Mouse (Mus musculus) MEL (cell line): ENCODE results near the gene Rtraf. TPM values are rescaled to one million over a fixed set of nuclear protein-coding genes. Genes with fewer than 3 reads are reported as not detected.

ENCODE experiments used
- DNase-seq: peaks from one replicate; pipeline ENCODE4 v3.0.0; 2011; ENCODE audit warnings: low read depth, low spot score
- H3K27ac ChIP-seq: 2 replicates; pipeline ENCODE4 v1.5.1; 2012; ENCODE audit warnings: low read depth, mild to moderate bottlenecking, control low read depth, low read length, moderate library complexity; ENCODE audit not compliant: control insufficient read depth
- H3K27me3 ChIP-seq, 2 experiments: fragments of 150-350 bp in 1 of 2; sonication (generic) in 1 of 2; 2 replicates each; pipeline ENCODE4 v1.6.1; 2012; ENCODE audit warnings: low read length in 2 of 2, mild to moderate bottlenecking in 2 of 2, improper control_type of control experiment in 1 of 2, moderate library complexity in 1 of 2; ENCODE audit not compliant: insufficient read depth in 2 of 2, control insufficient read depth in 1 of 2
- H3K36me3 ChIP-seq, 2 experiments: 2 replicates each; pipeline ENCODE4 v1.6.1; 2012 to 2014; ENCODE audit warnings: low read length in 2 of 2, improper control_type of control experiment in 1 of 2, inconsistent platforms in 1 of 2, mild to moderate bottlenecking in 1 of 2; ENCODE audit not compliant: insufficient read depth in 2 of 2, control insufficient read depth in 1 of 2
- H3K4me1 ChIP-seq, 2 experiments: fragments of 150-350 bp in 1 of 2; sonication (generic) in 1 of 2; 2 replicates each; pipeline ENCODE4 v1.6.1; 2012; ENCODE audit warnings: low read length in 2 of 2, improper control_type of control experiment in 1 of 2, mild to moderate bottlenecking in 1 of 2; ENCODE audit not compliant: insufficient read depth in 2 of 2, control insufficient read depth in 1 of 2
- H3K4me3 ChIP-seq, 2 experiments: fragments of 150-350 bp in 1 of 2; sonication (generic) in 1 of 2; 2 replicates each; pipeline ENCODE4 v1.5.1; 2012; ENCODE audit warnings: low read depth in 2 of 2, low read length in 2 of 2, mild to moderate bottlenecking in 2 of 2, moderate library complexity in 2 of 2, control low read depth in 1 of 2, improper control_type of control experiment in 1 of 2; ENCODE audit not compliant: control insufficient read depth in 1 of 2, insufficient read depth in 1 of 2
- H3K79me2 ChIP-seq: 2 replicates; pipeline ENCODE4 v1.6.1; 2012; ENCODE audit warnings: mild to moderate bottlenecking, low read length, moderate library complexity; ENCODE audit not compliant: control insufficient read depth, poor library complexity, insufficient read depth
- H3K9ac ChIP-seq: 2 replicates; pipeline ENCODE4 v1.6.1; 2012; ENCODE audit warnings: low read depth, mild to moderate bottlenecking, control low read depth, low read length, moderate library complexity; ENCODE audit not compliant: control insufficient read depth, poor library complexity, severe bottlenecking
- H3K9me3 ChIP-seq: fragments of 150-350 bp; sonication (generic); replicated peaks from 2 replicates; pipeline ENCODE4 v1.6.1; 2012; ENCODE audit warnings: mild to moderate bottlenecking, low read length, improper control_type of control experiment, moderate library complexity; ENCODE audit not compliant: insufficient read depth
- BHLHE40 ChIP-seq: IDR thresholded peaks from 2 replicates; pipeline ENCODE4 v1.6.1; 2012; ENCODE audit warnings: low read depth, mild to moderate bottlenecking, inconsistent platforms, low read length, improper control_type of control experiment, borderline replicate concordance
- CHD1 ChIP-seq: IDR thresholded peaks from 2 replicates; pipeline ENCODE4 v1.6.1; 2012; ENCODE audit warnings: low read depth, mild to moderate bottlenecking, inconsistent platforms, low read length, improper control_type of control experiment
- CHD2 ChIP-seq: IDR thresholded peaks from 2 replicates; pipeline ENCODE4 v1.6.1; 2011; ENCODE audit warnings: low read length, improper control_type of control experiment
- CTCF ChIP-seq, 3 experiments: IDR thresholded peaks in 2 of 3; conservative IDR thresholded peaks in 1 of 3; 2 replicates each; pipeline ENCODE4 v1.5.1; 2011 to 2012; ENCODE audit warnings: low read length in 3 of 3, low read depth in 2 of 3, mild to moderate bottlenecking in 2 of 3, improper control_type of control experiment in 1 of 3, inconsistent platforms in 1 of 3, mixed read lengths in 1 of 3, moderate library complexity in 1 of 3; ENCODE audit not compliant: control insufficient read depth in 1 of 3, insufficient read depth in 1 of 3, poor library complexity in 1 of 3, severe bottlenecking in 1 of 3
- E2F4 ChIP-seq: IDR thresholded peaks from 2 replicates; pipeline ENCODE4 v1.6.1; 2011; ENCODE audit warnings: low read depth, low read length, improper control_type of control experiment, borderline replicate concordance
- EP300 ChIP-seq, 2 experiments: IDR thresholded peaks; 2 replicates each; pipeline ENCODE4 v1.6.1; 2011; ENCODE audit warnings: improper control_type of control experiment in 2 of 2, low read length in 2 of 2, low read depth in 1 of 2, mild to moderate bottlenecking in 1 of 2
- ETS1 ChIP-seq: IDR thresholded peaks from 2 replicates; pipeline ENCODE4 v1.6.1; 2012; ENCODE audit warnings: low read depth, mild to moderate bottlenecking, inconsistent platforms, low read length, improper control_type of control experiment, moderate library complexity
- GABPA ChIP-seq: IDR thresholded peaks from 2 replicates; pipeline ENCODE4 v1.6.1; 2012; ENCODE audit warnings: low read depth, mild to moderate bottlenecking, inconsistent platforms, low read length, improper control_type of control experiment, moderate library complexity
- GATA1 ChIP-seq: IDR thresholded peaks from 2 replicates; pipeline ENCODE4 v1.6.1; 2011; ENCODE audit warnings: low read depth, low read length, improper control_type of control experiment
- MAZ ChIP-seq: IDR thresholded peaks from 2 replicates; pipeline ENCODE4 v1.6.1; 2012; ENCODE audit warnings: low read depth, mild to moderate bottlenecking, inconsistent platforms, low read length, improper control_type of control experiment
- NELFE ChIP-seq: IDR thresholded peaks from 2 replicates; pipeline ENCODE4 v1.6.1; 2011; ENCODE audit warnings: low read depth, low read length, improper control_type of control experiment
- NRF1 ChIP-seq: IDR thresholded peaks from 2 replicates; pipeline ENCODE4 v1.6.1; 2014; ENCODE audit warnings: low read depth, mild to moderate bottlenecking, inconsistent platforms, low read length, improper control_type of control experiment, moderate library complexity; ENCODE audit not compliant: poor library complexity, insufficient read depth, severe bottlenecking
- POLR2AphosphoS2 ChIP-seq: IDR thresholded peaks from 2 replicates; pipeline ENCODE4 v1.6.1; 2011; ENCODE audit warnings: low read length, improper control_type of control experiment
- POLR2AphosphoS5 ChIP-seq: IDR thresholded peaks from 2 replicates; pipeline ENCODE4 v1.6.1; 2012; ENCODE audit warnings: low read depth, borderline replicate concordance, mild to moderate bottlenecking, inconsistent platforms, low read length, moderate library complexity, mixed read lengths
- RAD21 ChIP-seq: IDR thresholded peaks from 2 replicates; pipeline ENCODE4 v1.6.1; 2011; ENCODE audit warnings: mild to moderate bottlenecking, low read depth, low read length, improper control_type of control experiment
- RCOR1 ChIP-seq: IDR thresholded peaks from 2 replicates; pipeline ENCODE4 v1.6.1; 2012; ENCODE audit warnings: low read depth, mild to moderate bottlenecking, inconsistent platforms, low read length, improper control_type of control experiment
- SIN3A ChIP-seq: IDR thresholded peaks from 2 replicates; pipeline ENCODE4 v1.6.1; 2012; ENCODE audit warnings: low read length, improper control_type of control experiment, inconsistent platforms
- SMC3 ChIP-seq: IDR thresholded peaks from 2 replicates; pipeline ENCODE4 v1.6.1; 2011; ENCODE audit warnings: low read depth, low read length, improper control_type of control experiment
- UBTF ChIP-seq: IDR thresholded peaks from 2 replicates; pipeline ENCODE4 v1.6.1; 2012; ENCODE audit warnings: low read depth, mild to moderate bottlenecking, inconsistent platforms, low read length, improper control_type of control experiment, moderate library complexity, borderline replicate concordance; ENCODE audit not compliant: insufficient read depth
- USF1 ChIP-seq: IDR thresholded peaks from 2 replicates; pipeline ENCODE4 v1.6.1; 2014; ENCODE audit warnings: low read depth, mild to moderate bottlenecking, inconsistent platforms, low read length, improper control_type of control experiment, moderate library complexity
- USF2 ChIP-seq, 2 experiments: IDR thresholded peaks; 2 replicates each; pipeline ENCODE4 v1.6.1; 2011 to 2012; ENCODE audit warnings: improper control_type of control experiment in 2 of 2, low read length in 2 of 2, borderline replicate concordance in 1 of 2, inconsistent platforms in 1 of 2, low read depth in 1 of 2, mild to moderate bottlenecking in 1 of 2; ENCODE audit not compliant: insufficient read depth in 1 of 2
- ZNF384 ChIP-seq: IDR thresholded peaks from 2 replicates; pipeline ENCODE4 v1.6.1; 2012; ENCODE audit warnings: low read depth, mild to moderate bottlenecking, inconsistent platforms, low read length, improper control_type of control experiment
- polyA plus RNA-seq, 2 experiments: library from polyadenylated mRNA; stranded (reverse) in 1 of 2; unstranded in 1 of 2; fragments of >175 nt in 1 of 2; fragments of >200 nt in 1 of 2; gene quantifications; 2 replicates each; pipeline versions ENCODE4 v1.2.1 to v1.2.4; 2012; ENCODE audit warnings: low replicate concordance in 2 of 2, low read depth in 1 of 2; ENCODE audit not compliant: insufficient read length in 2 of 2, insufficient read depth in 1 of 2, missing spikeins in 1 of 2
- total RNA-seq: library from RNA; depleted of rRNA; stranded (reverse); fragments of 300-350 nt; gene quantifications from 2 replicates; pipeline ENCODE4 v1.2.3, GENCODE M21; 2012

The Rtraf gene
- total and polyA plus RNA-seq, 3 experiments: 90.4 to 117 TPM; not detected in 1

DNA sequence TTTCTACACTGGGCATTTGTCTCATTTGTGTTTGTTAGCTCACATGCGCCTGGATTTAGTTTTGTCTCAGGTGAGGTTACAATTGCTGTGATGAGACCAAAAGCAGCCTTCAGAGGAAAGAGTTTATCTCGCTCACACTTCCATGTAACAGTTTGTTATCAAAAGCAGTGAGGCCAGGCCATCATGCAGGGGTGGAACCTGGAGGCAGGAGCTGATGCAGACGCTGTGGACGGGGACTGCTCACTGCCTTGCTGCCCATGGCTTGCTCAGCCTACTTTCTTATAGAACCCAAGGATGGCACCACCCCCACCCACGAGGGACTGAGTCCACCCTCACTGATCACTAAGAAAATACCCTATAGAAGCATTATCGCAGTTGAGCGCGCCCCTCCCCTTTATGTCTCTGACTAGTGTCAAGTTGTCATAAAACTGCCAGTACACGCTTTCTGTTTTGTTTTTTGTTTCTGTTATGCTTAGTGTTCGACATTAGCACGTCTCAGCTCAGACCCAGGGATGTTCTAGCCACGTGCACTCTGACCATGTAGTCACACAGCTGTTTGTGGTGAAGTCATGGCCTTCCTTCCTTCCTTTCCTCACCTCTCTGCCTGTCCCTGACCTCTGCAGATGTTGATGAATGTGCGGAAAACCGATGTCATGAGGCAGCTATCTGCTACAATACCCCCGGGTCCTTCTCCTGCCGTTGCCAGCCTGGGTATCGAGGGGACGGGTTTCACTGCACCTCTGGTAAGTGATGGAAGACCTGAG, 26.9 kb downstream of the Rtraf start:
- H3K27ac ChIP-seq: no peak overlapping the region
- H3K36me3 ChIP-seq: no peaks in the 10 kb centered on the region

DNA sequence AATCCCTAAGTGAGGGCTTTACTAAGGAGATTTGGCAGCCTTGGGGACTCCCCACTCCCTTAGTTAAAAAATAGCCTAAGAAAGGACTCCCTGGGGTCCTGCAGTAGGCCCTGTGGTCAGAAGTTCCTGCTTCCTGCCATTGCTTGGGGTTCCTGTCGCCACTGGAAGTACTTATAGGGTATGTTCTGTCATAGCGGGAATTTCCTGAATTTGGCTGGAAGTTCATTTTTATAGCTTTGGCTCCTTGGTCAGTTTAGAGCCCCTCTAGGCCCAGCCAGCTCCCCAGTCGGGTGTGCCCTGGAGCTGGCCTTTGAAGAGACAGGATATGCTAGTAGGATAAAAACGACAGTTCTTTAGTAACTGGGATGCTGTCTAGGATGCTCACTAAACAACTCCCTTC, 28.7 kb downstream of the Rtraf start:
- Histone ChIP-seq H3K36me3 (no peaks in the 10 kb centered on the region), H3K27ac (no peak overlapping the region), H3K4me3 (no peak overlapping the region), H3K27me3 (peaks cover 0 to 7% of the 10 kb centered on the region in 2 experiments; a peak in 3 of 4 replicates), H3K9me3 (no peaks in the 10 kb centered on the region), H3K9ac (no peak overlapping the region), H3K79me2 (no peaks in the 10 kb centered on the region), H3K4me1 (no peaks in the 10 kb centered on the region)
- DNase-seq: no peak
- TF ChIP-seq E2F4 (no peak), ETS1 (no peak), CHD1 (no peak), SMC3 (no peak), SIN3A (no peak), EP300 (IDR thresholded peaks at IDR 0.05; ENCODE audit: low read depth in 1 of 2, low read length in 2 of 2) (no peak), ZNF384 (no peak), USF2 (IDR thresholded peaks at IDR 0.05; ENCODE audit: borderline replicate concordance in 1 of 2, insufficient read depth in 1 of 2, low read depth in 1 of 2, low read length in 2 of 2) (no peak), POLR2AphosphoS5 (no peak), CHD2 (no peak), BHLHE40 (no peak), USF1 (no peak), CTCF (IDR thresholded peaks at IDR 0.05 in 2 of 3, conservative IDR thresholded peaks at IDR 0.05 in 1 of 3; ENCODE audit: control insufficient read depth in 1 of 3, insufficient read depth in 1 of 3, low read depth in 2 of 3, low read length in 3 of 3, poor library complexity in 1 of 3, severe bottlenecking in 1 of 3) (no peak), GATA1 (no peak), RCOR1 (no peak), POLR2AphosphoS2 (no peak), RAD21 (no peak), NELFE (no peak)

More for the DNA sequence above, 26.9 kb downstream of the Rtraf start:
- Histone ChIP-seq H3K9me3 (no peaks in the 10 kb centered on the region), H3K9ac (no peak overlapping the region), H3K4me1 (no peaks in the 10 kb centered on the region), H3K27me3 (peaks cover 0 to 7% of the 10 kb centered on the region in 2 experiments; a peak in 3 of 4 replicates), H3K4me3 (no peak overlapping the region), H3K79me2 (no peaks in the 10 kb centered on the region)
- TF ChIP-seq GABPA (no peak), USF2 (IDR thresholded peaks at IDR 0.05; ENCODE audit: borderline replicate concordance in 1 of 2, insufficient read depth in 1 of 2, low read depth in 1 of 2, low read length in 2 of 2) (no peak), CHD2 (no peak), E2F4 (no peak), UBTF (no peak), EP300 (IDR thresholded peaks at IDR 0.05; ENCODE audit: low read depth in 1 of 2, low read length in 2 of 2) (no peak), NRF1 (no peak), MAZ (no peak)
- no peak for DNase-seq
